Mouse (Mus musculus) lung, adult 2 months (tissue): ENCODE results near the gene Tmem150a. TPM values are rescaled to one million over a fixed set of nuclear protein-coding genes. Genes with fewer than 3 reads are reported as not detected.
A peak's percentile ranks its signal among the peaks of the same experiment; 100 is the strongest.

ENCODE experiments used
- DNase-seq: peaks from one replicate; pipeline ENCODE4 v3.0.0; 2022
- H3K4me1 ChIP-seq: fragments of 200-500 bp; 2 replicates; pipeline ENCODE4 v1.6.1; 2011; ENCODE audit warnings: low read length; ENCODE audit not compliant: control insufficient read depth, insufficient read depth
- H3K4me3 ChIP-seq: fragments of 200-500 bp; replicated peaks from 2 replicates; pipeline ENCODE3; 2011; ENCODE audit warnings: low read depth, mild to moderate bottlenecking, control low read depth, low read length; ENCODE audit errors: extremely low read depth
- CTCF ChIP-seq: fragments of 200-500 bp; IDR thresholded peaks from 2 replicates; pipeline ENCODE4 v1.5.1; 2011; ENCODE audit warnings: mild to moderate bottlenecking, low read length, control low read depth; ENCODE audit not compliant: insufficient read depth
- POLR2A ChIP-seq: fragments of 200-500 bp; IDR thresholded peaks from 2 replicates; pipeline ENCODE4 v1.6.1; 2011; ENCODE audit warnings: low read depth, mild to moderate bottlenecking, control low read depth, low read length, borderline replicate concordance; ENCODE audit errors: extremely low read depth
- WGBS: fragments of 180-500 bp; shearing (Covaris S2); methylation state at CpG from one replicate; pipeline ENCODE4 v1.1.7; 2018; 5-methylcytosine and 5-hydroxymethylcytosine counted together
- polyA plus RNA-seq: library from polyadenylated mRNA; depleted of rRNA; stranded (reverse); fragments of >200 nt; gene quantifications from 2 replicates; pipeline ENCODE4 v1.2.3, GENCODE M21; 2012

The Tmem150a gene
- polyA plus RNA-seq, 1 experiment, result 71.8 TPM

DNA sequence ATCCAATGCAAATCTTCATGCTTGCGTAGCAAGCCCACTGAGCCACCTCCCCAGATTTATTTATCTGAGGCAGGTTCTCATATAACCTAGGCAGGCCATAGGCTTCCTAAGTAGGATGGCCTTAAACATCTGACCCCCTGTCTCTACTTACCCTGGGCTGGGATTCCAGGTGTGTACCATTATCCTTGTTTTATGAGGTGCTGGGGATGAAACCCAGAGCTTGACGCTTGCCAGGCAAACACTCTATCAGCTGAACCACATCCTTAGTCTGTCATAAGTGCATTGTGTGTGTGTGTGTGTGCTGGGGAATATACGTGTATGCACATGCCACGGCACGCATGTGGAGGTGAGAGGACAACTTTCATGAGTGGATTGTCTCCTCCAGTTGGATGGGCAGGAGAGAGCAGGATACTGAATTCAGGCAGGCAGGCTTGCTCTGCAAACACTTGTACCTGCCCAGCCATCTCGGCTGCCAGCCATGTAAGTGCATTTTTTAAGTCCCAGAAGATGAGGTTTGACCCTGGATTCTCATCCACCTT lies 33.6 kb downstream of the Tmem150a start:
- no peak for DNase-seq
- TF ChIP-seq POLR2A (no peak), CTCF (no peak)
- peak overlapping the region; percentile 50 for H3K4me3 ChIP-seq
- 58% methylated on average over 6 of the region's 6 CpGs for WGBS
- peaks cover 8% of the 10 kb centered on the region for H3K4me1 ChIP-seq

- TF ChIP-seq POLR2A (0 out of 2 replicates have a peak, but pooled peaks have one; percentile 5), CTCF (no peak)
- DNase-seq, result no peak
- peak overlapping the region; percentile 93 for H3K4me3 ChIP-seq
- H3K4me1 ChIP-seq, result peaks cover 10% of the 10 kb centered on the region
- 2% methylated on average over 13 of the region's 13 CpGs for WGBS
Measured at GRCm38 (mm10) chr6:72389471-72389940, 34.3 kb downstream of the Tmem150a start.

DNA sequence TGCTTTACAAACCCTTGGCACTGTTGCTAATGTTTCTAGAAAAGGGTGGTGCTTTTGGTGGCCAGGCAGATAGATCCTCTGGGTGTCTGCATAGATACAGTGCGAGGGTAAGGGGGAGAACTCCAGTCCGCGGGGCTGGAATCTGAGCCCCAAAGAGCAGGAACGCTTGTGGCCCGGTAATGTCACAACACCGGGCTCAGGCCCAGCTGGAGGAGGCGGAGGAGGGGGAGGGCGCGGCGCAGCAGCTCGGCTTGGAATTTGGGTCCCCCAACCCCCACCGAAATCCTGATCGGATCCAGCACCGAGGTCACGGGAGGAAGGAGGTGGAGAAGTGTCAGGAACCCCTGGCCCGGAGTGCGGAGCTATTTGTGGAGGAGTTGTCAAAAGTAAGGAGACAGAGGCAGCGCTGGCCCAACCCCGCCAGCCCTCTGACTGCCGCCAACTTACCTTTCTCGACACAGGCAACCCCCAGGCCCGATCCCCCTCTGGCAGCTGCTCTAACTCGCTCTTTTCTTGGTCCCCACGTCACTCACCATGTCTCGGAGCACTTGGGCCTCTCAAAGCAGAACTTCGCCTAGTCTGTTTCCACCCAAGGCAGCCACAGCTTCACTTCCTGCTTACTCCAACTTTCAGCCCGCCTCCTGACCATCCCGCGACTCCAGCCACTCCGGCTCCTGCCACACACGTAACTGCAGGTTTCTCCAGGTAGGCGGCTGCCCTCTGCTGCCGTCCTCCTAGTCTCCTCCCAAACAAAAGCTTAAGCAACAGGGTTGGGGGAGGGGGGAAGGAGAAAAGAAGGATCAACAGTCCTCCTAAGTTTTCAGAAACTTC lies 34.9 kb downstream of the Tmem150a start, which contains the start of gene Vamp8:
Vamp8 (minus strand) TSS at position 763 of the 831 bp plus-strand sequence.
- H3K4me3 ChIP-seq, result peak within 1 kb of the TSS; percentile 93
- TF ChIP-seq CTCF, result no peak
- peak; percentile 82; the same call in 1 of the 2 replicates for TF ChIP-seq POLR2A
- H3K4me1 ChIP-seq, result peaks cover 10% of the 10 kb centered on the region
- under 1% methylated on average over 33 of the region's 33 CpGs for WGBS
- DNase-seq, result peak; percentile 87

- TF ChIP-seq CTCF (no peak), POLR2A (peak; percentile 50; the same call in 1 of the 2 replicates)
- DNase-seq, result peak; percentile 71
- 16% methylated on average over 12 of the region's 12 CpGs for WGBS
- Histone ChIP-seq H3K4me1 (peaks cover 10% of the 10 kb centered on the region), H3K4me3 (peak overlapping the region; percentile 35)
Measured at GRCm38 (mm10) chr6:72390795-72391521, 35.7 kb downstream of the Tmem150a start.

- no peak for TF ChIP-seq POLR2A
- no peak for TF ChIP-seq CTCF
- WGBS, result 95% methylated on average over 5 of the region's 5 CpGs
Measured at GRCm38 (mm10) chr6:72392341-72392740, 37.1 kb downstream of the Tmem150a start.

DNA sequence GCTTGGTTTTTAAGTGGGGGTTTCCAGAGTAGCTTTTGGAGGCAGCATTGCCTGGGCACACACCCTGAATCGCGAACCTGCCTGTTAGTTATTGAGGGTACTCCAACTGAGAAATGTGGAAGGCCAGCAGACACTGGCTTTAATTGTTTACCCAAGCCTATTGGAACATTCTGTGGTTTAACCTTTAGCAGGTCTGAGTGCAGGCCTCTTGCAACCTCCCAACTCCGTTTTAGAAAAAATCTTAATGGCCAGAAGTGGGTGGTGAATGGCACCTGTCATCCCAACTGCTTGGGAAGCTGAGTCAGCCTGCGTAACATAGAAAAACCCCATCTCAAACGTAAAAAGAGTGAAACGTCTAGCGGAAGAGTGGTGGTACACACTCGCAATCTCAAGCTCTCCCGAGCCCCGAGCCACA lies 41.6 kb downstream of the Tmem150a start:
- peak; percentile 45 for DNase-seq

More at GRCm38 (mm10) chr6:72392341-72392740, 37.1 kb downstream of the Tmem150a start:
- Histone ChIP-seq H3K4me3 (no peak overlapping the region), H3K4me1 (peaks cover 10% of the 10 kb centered on the region)
- no peak for DNase-seq

GRCm38 (mm10) chr6:72399967-72400366 lies 44.7 kb downstream of the Tmem150a start:
- Histone ChIP-seq H3K4me1 (no peaks in the 10 kb centered on the region), H3K4me3 (no peak overlapping the region)
- WGBS, result 50% methylated on average over 2 of the region's 2 CpGs
- TF ChIP-seq CTCF (no peak), POLR2A (no peak)
- DNase-seq, result no peak

More for the DNA sequence above, 41.6 kb downstream of the Tmem150a start:
- H3K4me1 ChIP-seq, result peaks cover 4% of the 10 kb centered on the region; the same call in 1 of the 2 replicates
- WGBS, result 71% methylated on average over 10 of the region's 10 CpGs
- TF ChIP-seq CTCF (no peak), POLR2A (no peak)
- H3K4me3 ChIP-seq, result no peak overlapping the region

DNA sequence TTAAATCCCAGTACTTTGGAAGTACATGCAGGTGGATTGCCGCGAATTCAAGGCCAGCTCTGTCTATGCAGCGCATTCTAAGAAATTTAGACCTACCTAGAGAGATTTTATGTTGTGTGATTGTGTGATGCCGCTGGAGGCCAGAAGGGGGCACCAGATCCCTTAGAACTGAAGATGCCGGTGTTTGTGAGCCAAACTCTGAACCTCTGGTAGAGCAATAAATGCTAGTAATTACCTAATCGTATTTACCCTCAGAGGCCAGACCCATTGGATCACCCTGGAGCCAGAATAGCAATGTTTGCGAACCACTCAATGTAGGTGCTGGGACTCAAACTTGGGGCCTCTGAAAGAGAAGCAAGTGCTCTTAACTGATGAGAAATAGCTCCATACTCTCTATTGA lies 46.6 kb downstream of the Tmem150a start:
- 12% methylated on average over 7 of the region's 7 CpGs for WGBS

GRCm38 (mm10) chr6:72405356-72405755 lies 50.1 kb downstream of the Tmem150a start:
- no peak for TF ChIP-seq CTCF
- no peaks in the 10 kb centered on the region for H3K4me1 ChIP-seq
- no peak overlapping the region for H3K4me3 ChIP-seq
- WGBS, result 81% methylated on average over 7 of the region's 7 CpGs
- DNase-seq, result no peak

More for the DNA sequence above, 46.6 kb downstream of the Tmem150a start:
- Histone ChIP-seq H3K4me1 (no peaks in the 10 kb centered on the region), H3K4me3 (no peak overlapping the region)
- peak; percentile 83 for TF ChIP-seq CTCF
- TF ChIP-seq POLR2A, result no peak
- peak; percentile 81 for DNase-seq
